Mouse (Mus musculus): Measurements from ENCODE around the gene Kcnab1. TPM values are rescaled to one million over a fixed set of nuclear protein-coding genes. Genes with fewer than 3 reads are reported as not detected.
A peak's percentile ranks its signal among the peaks of the same experiment; 100 is the strongest.

The Kcnab1 gene
- total RNA-seq, 1 experiment from 2014 or later, result 1.7 TPM

- peak; percentile 79 for ATAC-seq (replicated peaks; ENCODE audit: low read depth, poor library complexity, severe bottlenecking)
These were observed 94.4 kb downstream of the Kcnab1 start for GRCm38 (mm10) chr3:65203361-65204117.

- ATAC-seq (replicated peaks; ENCODE audit: low read depth, poor library complexity, severe bottlenecking), result no peak
These were observed 95.3 kb downstream of the Kcnab1 start for GRCm38 (mm10) chr3:65204356-65205075.

- no peak for ATAC-seq (replicated peaks; ENCODE audit: low read depth, poor library complexity, severe bottlenecking)
These were observed 96.4 kb downstream of the Kcnab1 start for GRCm38 (mm10) chr3:65205539-65206020.

GRCm38 (mm10) chr3:65213725-65214124 lies 104.5 kb downstream of the Kcnab1 start:
- ATAC-seq (replicated peaks; ENCODE audit: low read depth, poor library complexity, severe bottlenecking), result no peak

GRCm38 (mm10) chr3:65214635-65215034 lies 105.5 kb downstream of the Kcnab1 start:
- ATAC-seq (replicated peaks; ENCODE audit: low read depth, poor library complexity, severe bottlenecking), result no peak

- ATAC-seq (replicated peaks; ENCODE audit: low read depth, poor library complexity, severe bottlenecking), result no peak
These were observed 108.7 kb downstream of the Kcnab1 start for GRCm38 (mm10) chr3:65217673-65218579.

GRCm38 (mm10) chr3:65220287-65220686 lies 111.1 kb downstream of the Kcnab1 start:
- ATAC-seq (replicated peaks; ENCODE audit: low read depth, poor library complexity, severe bottlenecking), result no peak

GRCm38 (mm10) chr3:65223635-65224034 lies 114.5 kb downstream of the Kcnab1 start:
- ATAC-seq (replicated peaks; ENCODE audit: low read depth, poor library complexity, severe bottlenecking), result no peak

GRCm38 (mm10) chr3:65230978-65231377 lies 121.8 kb downstream of the Kcnab1 start:
- ATAC-seq (replicated peaks; ENCODE audit: low read depth, poor library complexity, severe bottlenecking), result no peak

- ATAC-seq (replicated peaks; ENCODE audit: low read depth, poor library complexity, severe bottlenecking), result no peak
These were observed 122.4 kb downstream of the Kcnab1 start for GRCm38 (mm10) chr3:65231419-65232090.

- no peak for ATAC-seq (replicated peaks; ENCODE audit: low read depth, poor library complexity, severe bottlenecking)
These were observed 139.8 kb downstream of the Kcnab1 start for GRCm38 (mm10) chr3:65249023-65249422.

GRCm38 (mm10) chr3:65260521-65260920 lies 151.3 kb downstream of the Kcnab1 start:
- ATAC-seq (replicated peaks; ENCODE audit: low read depth, poor library complexity, severe bottlenecking), result no peak

GRCm38 (mm10) chr3:65262506-65263422 lies 153.6 kb downstream of the Kcnab1 start:
- no peak for ATAC-seq (replicated peaks; ENCODE audit: low read depth, poor library complexity, severe bottlenecking)

GRCm38 (mm10) chr3:65273317-65273716 lies 164.1 kb downstream of the Kcnab1 start:
- no peak for ATAC-seq (replicated peaks; ENCODE audit: low read depth, poor library complexity, severe bottlenecking)

GRCm38 (mm10) chr3:65277777-65278176 lies 168.6 kb downstream of the Kcnab1 start:
- no peak for ATAC-seq (replicated peaks; ENCODE audit: low read depth, poor library complexity, severe bottlenecking)

- no peak for ATAC-seq (replicated peaks; ENCODE audit: low read depth, poor library complexity, severe bottlenecking)
These were observed 174.2 kb downstream of the Kcnab1 start for GRCm38 (mm10) chr3:65283366-65283765.

- ATAC-seq (replicated peaks; ENCODE audit: low read depth, poor library complexity, severe bottlenecking), result no peak
These were observed 179.8 kb downstream of the Kcnab1 start for GRCm38 (mm10) chr3:65288994-65289393.

GRCm38 (mm10) chr3:65296996-65297395 lies 187.8 kb downstream of the Kcnab1 start:
- no peak for ATAC-seq (replicated peaks; ENCODE audit: low read depth, poor library complexity, severe bottlenecking)

- no peak for ATAC-seq (replicated peaks; ENCODE audit: low read depth, poor library complexity, severe bottlenecking)
These were observed 190.0 kb downstream of the Kcnab1 start for GRCm38 (mm10) chr3:65299205-65299604.
